Mouse (Mus musculus): Measurements from ENCODE around the gene Ost4. TPM values are rescaled to one million over a fixed set of nuclear protein-coding genes. Genes with fewer than 3 reads are reported as not detected.
A peak's percentile ranks its signal among the peaks of the same experiment; 100 is the strongest.

Ost4 gene
- polyA plus RNA-seq, 1 experiment from 2014 or later = 333 TPM

DNA sequence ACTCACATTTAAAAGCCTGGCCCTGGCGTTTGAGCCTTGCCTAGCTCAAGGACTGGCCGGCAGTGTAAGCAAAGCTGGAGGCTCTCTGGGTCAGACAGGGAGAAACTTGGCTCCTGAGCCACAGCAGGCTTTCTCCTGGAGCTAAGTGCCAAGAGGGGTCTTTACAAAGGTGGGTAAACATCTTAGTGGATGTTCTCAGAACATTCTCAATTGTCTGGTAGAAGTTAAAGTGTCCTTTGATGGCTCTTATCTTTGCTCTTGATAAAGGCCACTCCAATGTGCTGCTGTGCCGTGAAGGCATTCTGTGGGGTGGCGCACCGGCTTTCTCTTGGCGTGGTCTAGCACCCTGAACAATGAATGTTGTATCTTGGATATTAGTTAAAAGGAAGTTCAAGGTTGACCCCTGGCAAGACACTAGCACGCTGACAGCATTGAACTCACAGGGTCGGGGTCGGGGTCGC, 15.0 kb upstream of the Ost4 start:
- WGBS = 79% methylated on average over 10 of the region's 10 CpGs
- Histone ChIP-seq H3K4me2 (peak overlapping the region; percentile 88), H3K27me3 (no peaks in the 10 kb centered on the region; the same call in 1 of the 2 replicates), H3K9ac (no peak overlapping the region), H3K36me3 (ENCODE audit: poor library complexity, severe bottlenecking) (no peaks in the 10 kb centered on the region), H3K4me1 (peaks cover 28% of the 10 kb centered on the region), H3K4me3 (no peak overlapping the region), H3K27ac (no peak overlapping the region), H3K9me3 (replicated peaks) (no peaks in the 10 kb centered on the region)
- ATAC-seq = no peak

DNA sequence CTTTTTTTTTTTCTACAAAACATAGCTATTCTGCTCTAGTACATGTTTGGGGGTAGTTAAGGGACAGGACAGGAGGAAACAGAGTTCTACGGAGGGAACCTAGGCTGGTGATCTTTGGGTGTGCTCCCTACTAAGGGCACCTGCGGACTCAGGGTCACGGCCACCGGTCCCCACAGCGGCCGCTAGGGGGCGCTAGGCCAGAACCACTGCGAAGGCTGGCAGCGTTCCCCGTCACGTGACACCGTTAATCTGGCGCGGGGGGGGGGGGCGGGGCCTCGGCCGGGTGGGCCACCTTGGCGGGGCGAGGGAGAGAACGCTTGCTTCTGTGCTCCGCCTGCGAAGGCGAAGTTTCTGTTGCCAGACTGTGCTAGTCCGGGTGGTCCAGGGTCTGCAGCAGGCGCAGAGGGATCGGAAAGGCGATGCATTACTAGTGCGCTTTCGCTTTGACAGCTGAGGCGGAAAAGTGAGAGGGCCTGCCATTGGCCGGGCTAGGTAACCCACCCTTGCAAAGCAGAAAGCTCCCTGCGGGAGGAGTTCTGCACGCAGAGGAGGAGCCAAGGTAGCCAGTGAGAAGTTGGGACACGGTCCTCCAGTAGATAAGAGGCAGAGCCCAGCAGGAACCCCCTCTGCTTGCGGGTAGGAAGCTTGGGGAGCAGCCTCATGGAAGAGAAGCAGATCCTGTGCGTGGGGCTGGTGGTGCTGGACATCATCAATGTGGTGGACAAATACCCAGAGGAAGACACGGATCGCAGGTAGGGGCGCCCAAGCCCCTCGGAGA, 13.9 kb upstream of the Ost4 start, which contains the start of gene Khk:
TSS of gene Khk (plus strand) at position 176 of the 778 bp plus-strand sequence.
- ATAC-seq = peak; percentile 86
- Histone ChIP-seq H3K9ac (peak within 1 kb of the TSS; percentile 67), H3K4me3 (peak within 1 kb of the TSS; percentile 51), H3K36me3 (ENCODE audit: poor library complexity, severe bottlenecking) (no peaks in the 10 kb centered on the region), H3K4me1 (peaks cover 29% of the 10 kb centered on the region), H3K27ac (peak within 1 kb of the TSS; percentile 74), H3K27me3 (no peaks in the 10 kb centered on the region; the same call in 1 of the 2 replicates), H3K4me2 (peak within 1 kb of the TSS; percentile 88), H3K9me3 (replicated peaks) (no peaks in the 10 kb centered on the region)
- WGBS = under 1% methylated on average over 39 of the region's 40 CpGs

DNA sequence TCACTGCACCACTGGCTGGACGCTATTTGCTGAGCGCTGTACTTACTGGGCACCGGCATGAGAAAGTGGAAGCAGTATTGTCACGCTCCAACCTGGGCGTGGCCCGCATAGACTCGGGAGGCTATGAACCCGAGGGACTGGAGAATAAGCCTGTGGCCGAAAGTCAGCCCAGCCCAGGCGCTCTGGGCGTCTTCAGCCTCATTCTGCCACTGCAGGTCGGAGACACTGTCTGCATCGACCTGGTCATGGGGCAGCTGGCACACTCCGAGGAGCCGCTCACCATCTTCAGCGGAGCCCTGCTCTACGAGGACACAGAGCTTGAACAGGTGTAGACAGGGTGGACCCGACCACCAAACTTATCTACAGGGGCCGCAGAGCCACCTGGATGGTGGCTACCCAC, 13.0 kb upstream of the Ost4 start:
- H3K36me3 ChIP-seq (ENCODE audit: poor library complexity, severe bottlenecking) = no peaks in the 10 kb centered on the region
- no peak overlapping the region for H3K27ac ChIP-seq
- H3K9me3 ChIP-seq (replicated peaks) = no peaks in the 10 kb centered on the region
- WGBS = 64% methylated on average over 19 of the region's 19 CpGs
- H3K4me2 ChIP-seq = peak overlapping the region; percentile 88
- H3K4me3 ChIP-seq = 0 out of 2 replicates have a peak overlapping the region, but pooled peaks have one; percentile 2
- H3K27me3 ChIP-seq = no peaks in the 10 kb centered on the region; the same call in 1 of the 2 replicates
- 0 out of 2 replicates have a peak overlapping the region, but pooled peaks have one; percentile 8 for H3K9ac ChIP-seq
- ATAC-seq = 0 out of 2 replicates have a peak, but pooled peaks have one; percentile 0
- H3K4me1 ChIP-seq = peaks cover 35% of the 10 kb centered on the region

DNA sequence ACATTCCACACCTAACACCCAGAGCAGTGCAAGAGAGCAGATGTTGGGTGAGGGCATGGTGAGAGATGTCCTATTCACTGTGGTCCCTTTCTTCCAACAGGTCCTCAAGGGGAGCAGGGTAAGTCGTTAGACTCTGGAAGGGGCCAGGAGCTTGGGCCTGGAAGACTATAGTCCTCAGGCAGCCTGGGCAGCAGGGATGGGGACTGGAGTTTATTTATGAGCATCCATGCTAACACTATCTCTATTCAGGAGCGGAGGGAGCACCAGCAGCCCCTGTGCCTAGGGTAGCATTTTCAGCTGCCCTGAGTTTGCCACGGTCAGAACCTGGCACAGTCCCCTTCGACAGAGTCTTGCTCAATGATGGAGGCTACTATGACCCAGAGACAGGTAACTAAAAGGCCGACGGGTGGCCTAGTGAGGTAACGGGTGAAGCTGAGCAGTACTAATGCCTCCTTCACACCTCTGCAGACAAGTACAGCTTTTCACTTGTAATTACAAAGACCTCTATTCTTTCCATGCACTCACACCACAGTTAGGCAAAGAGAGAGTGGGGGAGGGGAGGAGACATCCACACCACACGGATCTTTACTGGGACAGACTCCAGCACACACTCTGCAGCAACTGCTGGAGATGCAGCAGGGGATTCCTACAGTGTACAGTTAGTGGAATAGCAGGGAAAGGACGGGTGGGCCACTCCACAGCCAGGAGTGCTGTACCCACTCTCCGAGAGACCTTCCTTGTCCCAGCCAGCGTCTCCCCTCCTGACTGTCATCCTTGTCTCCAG, 12.4 kb upstream of the Ost4 start:
- Histone ChIP-seq H3K9ac (0 out of 2 replicates have a peak overlapping the region, but pooled peaks have one; percentile 8), H3K9me3 (replicated peaks) (no peaks in the 10 kb centered on the region), H3K36me3 (ENCODE audit: poor library complexity, severe bottlenecking) (no peaks in the 10 kb centered on the region), H3K4me3 (no peak overlapping the region), H3K27ac (no peak overlapping the region; the same call in 1 of the 2 replicates), H3K4me1 (peaks cover 40% of the 10 kb centered on the region), H3K27me3 (no peaks in the 10 kb centered on the region; the same call in 1 of the 2 replicates), H3K4me2 (peak overlapping the region; percentile 88; the same call in 1 of the 2 replicates)
- WGBS = 61% methylated on average over 11 of the region's 11 CpGs
- ATAC-seq = no peak

DNA sequence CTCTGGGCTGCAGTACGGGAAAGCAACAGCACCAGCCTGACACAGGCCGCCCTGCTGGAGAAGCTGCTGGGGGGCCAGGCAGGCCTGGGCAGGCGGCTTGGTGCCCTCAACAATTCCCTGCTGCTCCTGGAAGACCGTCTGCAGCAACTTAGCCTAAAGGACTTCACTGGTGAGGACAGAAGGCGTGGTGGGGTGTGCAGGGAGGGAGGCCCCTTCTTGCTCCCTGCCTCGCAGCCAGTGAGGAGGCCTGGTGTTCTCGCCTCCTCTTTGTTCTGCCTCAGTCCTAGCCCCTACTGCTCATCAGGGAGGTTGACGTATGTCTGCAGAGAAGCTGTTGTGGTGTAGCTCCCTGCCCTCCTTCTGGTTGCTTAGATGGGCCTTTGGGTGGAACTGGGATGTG, 11.1 kb upstream of the Ost4 start:
- 84% methylated on average over 8 of the region's 8 CpGs for whole genome bisulfite sequencing
- H3K9ac ChIP-seq = no peak overlapping the region
- no peak for ATAC-seq

DNA sequence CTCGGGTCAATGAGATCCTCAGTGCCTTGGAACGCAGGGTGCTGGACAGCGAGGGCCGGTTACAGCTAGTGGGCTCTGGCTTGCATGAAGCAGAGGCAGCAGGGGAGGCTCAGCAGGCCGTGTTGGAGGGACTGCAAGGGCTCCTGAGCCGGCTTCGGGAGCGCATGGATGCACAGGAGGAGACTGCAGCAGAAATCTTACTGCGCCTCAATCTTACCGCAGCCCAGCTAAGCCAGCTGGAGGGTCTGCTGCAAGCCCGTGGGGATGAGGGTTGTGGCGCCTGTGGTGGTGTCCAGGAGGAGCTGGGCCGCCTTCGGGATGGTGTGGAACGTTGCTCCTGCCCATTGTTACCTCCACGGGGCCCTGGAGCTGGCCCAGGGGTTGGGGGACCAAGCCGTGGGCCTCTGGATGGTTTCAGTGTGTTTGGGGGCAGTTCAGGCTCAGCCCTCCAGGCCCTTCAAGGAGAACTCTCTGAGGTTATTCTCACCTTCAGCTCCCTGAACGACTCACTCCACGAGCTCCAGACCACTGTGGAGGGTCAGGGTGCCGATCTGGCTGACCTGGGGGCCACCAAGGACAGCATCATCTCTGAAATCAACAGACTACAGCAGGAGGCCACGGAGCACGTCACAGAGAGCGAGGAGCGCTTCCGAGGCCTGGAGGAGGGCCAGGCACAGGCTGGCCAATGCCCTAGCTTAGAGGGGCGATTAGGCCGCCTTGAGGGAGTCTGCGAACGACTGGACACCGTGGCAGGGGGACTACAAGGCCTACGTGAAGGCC, 10.5 kb upstream of the Ost4 start:
- Histone ChIP-seq H3K36me3 (ENCODE audit: poor library complexity, severe bottlenecking) (no peaks in the 10 kb centered on the region), H3K27me3 (no peaks in the 10 kb centered on the region; the same call in 1 of the 2 replicates), H3K9ac (no peak overlapping the region), H3K4me1 (peaks cover 48% of the 10 kb centered on the region), H3K9me3 (replicated peaks) (no peaks in the 10 kb centered on the region), H3K4me3 (no peak overlapping the region), H3K4me2 (no peak overlapping the region), H3K27ac (no peak overlapping the region)
- WGBS = 85% methylated on average over 31 of the region's 31 CpGs
- no peak for ATAC-seq

More for the DNA sequence above, 11.1 kb upstream of the Ost4 start:
- Histone ChIP-seq H3K4me2 (no peak overlapping the region), H3K4me3 (no peak overlapping the region), H3K4me1 (peaks cover 42% of the 10 kb centered on the region), H3K9me3 (replicated peaks) (no peaks in the 10 kb centered on the region), H3K27ac (no peak overlapping the region), H3K36me3 (ENCODE audit: poor library complexity, severe bottlenecking) (no peaks in the 10 kb centered on the region), H3K27me3 (no peaks in the 10 kb centered on the region; the same call in 1 of the 2 replicates)

DNA sequence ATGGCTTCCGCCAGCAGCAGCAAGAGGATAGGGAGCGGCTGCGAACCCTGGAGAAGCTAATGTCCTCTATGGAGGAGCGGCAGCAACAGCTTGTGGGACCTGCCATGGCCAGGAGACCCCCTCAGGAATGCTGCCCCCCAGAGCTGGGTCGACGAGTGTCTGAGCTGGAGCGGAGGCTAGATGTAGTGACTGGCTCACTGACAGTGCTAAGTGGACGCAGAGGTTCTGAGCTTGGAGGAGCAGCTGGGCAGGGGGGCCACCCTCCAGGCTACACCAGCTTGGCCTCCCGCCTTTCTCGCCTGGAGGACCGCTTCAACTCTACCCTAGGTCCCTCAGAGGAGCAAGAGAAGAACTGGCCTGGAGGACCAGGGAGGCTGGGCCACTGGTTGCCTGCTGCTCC, 9.8 kb upstream of the Ost4 start:
- 88% methylated on average over 11 of the region's 11 CpGs for WGBS
- peaks cover 49% of the 10 kb centered on the region for H3K4me1 ChIP-seq
- H3K27ac ChIP-seq = no peak overlapping the region
- H3K4me2 ChIP-seq = no peak overlapping the region
- H3K9ac ChIP-seq = no peak overlapping the region
- H3K4me3 ChIP-seq = no peak overlapping the region
- H3K36me3 ChIP-seq (ENCODE audit: poor library complexity, severe bottlenecking) = no peaks in the 10 kb centered on the region
- H3K27me3 ChIP-seq = no peaks in the 10 kb centered on the region; the same call in 1 of the 2 replicates
- H3K9me3 ChIP-seq (replicated peaks) = no peaks in the 10 kb centered on the region
- no peak for ATAC-seq

DNA sequence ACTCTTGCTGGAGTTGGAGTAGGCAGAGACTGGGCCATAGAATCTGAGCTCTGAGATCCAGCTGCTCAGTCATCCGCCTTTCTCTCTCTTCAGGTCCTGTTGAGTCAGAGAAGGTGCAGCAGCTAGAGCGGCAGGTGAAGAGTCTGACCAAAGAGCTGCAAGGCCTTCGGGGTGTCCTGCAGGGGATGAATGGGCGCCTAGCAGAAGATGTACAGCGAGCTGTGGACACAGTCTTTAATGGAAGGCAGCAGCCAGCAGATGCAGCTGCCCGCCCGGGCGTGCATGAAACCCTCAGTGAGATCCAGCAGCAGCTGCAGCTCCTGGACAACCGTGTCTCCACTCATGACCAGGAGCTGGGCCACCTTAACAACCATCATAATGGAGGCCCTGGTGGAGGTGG, 9.3 kb upstream of the Ost4 start:
- WGBS = 93% methylated on average over 9 of the region's 9 CpGs
- Histone ChIP-seq H3K36me3 (ENCODE audit: poor library complexity, severe bottlenecking) (no peaks in the 10 kb centered on the region), H3K9me3 (replicated peaks) (no peaks in the 10 kb centered on the region), H3K27me3 (no peaks in the 10 kb centered on the region), H3K9ac (no peak overlapping the region), H3K4me2 (no peak overlapping the region), H3K4me1 (peaks cover 49% of the 10 kb centered on the region), H3K4me3 (no peak overlapping the region), H3K27ac (no peak overlapping the region)
- ATAC-seq = no peak

DNA sequence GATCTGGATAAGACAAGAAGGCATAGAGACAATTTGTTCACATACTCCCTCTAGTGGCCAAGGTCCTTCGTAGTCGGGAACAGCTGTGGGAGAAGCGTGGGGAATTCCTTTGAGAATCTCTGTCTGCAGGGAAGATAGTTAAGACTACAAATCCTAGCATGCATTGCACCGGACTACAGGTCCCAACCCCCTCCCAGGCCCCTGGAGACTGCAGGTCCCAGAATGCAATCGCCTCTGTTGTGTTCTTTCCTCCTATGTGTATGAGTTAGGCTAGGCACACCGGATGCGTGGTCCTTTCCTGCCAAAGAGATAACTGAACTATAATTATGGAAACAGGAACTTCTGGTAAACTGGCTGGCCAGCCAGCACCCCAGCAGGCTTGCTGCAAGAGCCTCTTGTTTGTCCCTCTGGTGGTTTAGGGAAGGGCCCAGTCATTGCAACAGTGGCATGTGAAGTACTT, 8.4 kb upstream of the Ost4 start:
- no peaks in the 10 kb centered on the region for H3K9me3 ChIP-seq (replicated peaks)
- H3K4me3 ChIP-seq = no peak overlapping the region
- peak; percentile 91 for ATAC-seq
- peak overlapping the region; percentile 34; the same call in 1 of the 2 replicates for H3K4me2 ChIP-seq
- no peaks in the 10 kb centered on the region for H3K27me3 ChIP-seq
- no peaks in the 10 kb centered on the region for H3K36me3 ChIP-seq (ENCODE audit: poor library complexity, severe bottlenecking)
- H3K4me1 ChIP-seq = peaks cover 47% of the 10 kb centered on the region
- H3K9ac ChIP-seq = 0 out of 2 replicates have a peak overlapping the region, but pooled peaks have one; percentile 37
- no peak overlapping the region for H3K27ac ChIP-seq
- WGBS = 4% methylated on average over 7 of the region's 7 CpGs

DNA sequence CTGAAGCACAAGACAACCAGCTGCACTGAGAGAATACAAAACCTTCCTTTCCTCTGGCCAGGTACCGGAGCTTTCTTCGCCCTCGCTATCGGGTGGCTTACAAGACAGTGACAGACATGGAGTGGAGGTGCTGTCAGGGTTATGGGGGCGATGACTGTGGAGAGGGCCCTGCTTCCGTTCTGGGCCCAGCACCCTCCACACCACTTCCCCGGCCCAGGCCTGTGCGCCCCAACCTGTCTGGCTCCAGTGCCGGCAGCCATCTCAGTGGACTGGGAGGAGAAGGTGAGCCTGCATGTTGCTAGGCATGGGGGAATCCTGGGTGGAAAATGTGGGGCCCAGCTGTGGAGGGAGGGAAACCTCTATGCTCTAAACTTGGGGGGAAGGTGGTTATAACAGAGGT, 7.9 kb upstream of the Ost4 start:
- Histone ChIP-seq H3K4me1 (peaks cover 44% of the 10 kb centered on the region), H3K4me3 (no peak overlapping the region), H3K9me3 (replicated peaks) (no peaks in the 10 kb centered on the region), H3K9ac (0 out of 2 replicates have a peak overlapping the region, but pooled peaks have one; percentile 37), H3K4me2 (peak overlapping the region; percentile 28), H3K27me3 (no peaks in the 10 kb centered on the region), H3K27ac (peak overlapping the region; percentile 31; the same call in 1 of the 2 replicates), H3K36me3 (ENCODE audit: poor library complexity, severe bottlenecking) (no peaks in the 10 kb centered on the region)
- whole genome bisulfite sequencing = 65% methylated on average over 9 of the region's 9 CpGs
- ATAC-seq = peak; percentile 58

DNA sequence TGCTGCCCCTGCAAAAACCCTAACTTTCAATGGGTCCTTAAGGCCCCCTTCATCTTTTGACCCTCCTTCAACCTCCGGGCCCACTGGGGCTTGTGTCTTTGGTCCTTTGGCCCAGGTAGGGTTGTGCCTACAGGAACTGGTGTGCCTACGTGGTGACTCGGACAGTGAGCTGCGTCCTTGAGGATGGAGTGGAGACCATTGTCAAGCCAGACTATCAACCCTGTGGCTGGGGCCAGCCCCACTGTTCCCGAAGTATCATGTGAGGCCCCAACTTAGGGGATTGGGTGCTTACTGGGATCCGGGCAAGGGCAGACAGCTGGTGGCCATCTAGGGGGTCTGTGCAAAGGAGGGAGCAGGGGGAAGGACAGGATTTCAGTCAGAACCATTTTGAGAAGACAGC, 7.3 kb upstream of the Ost4 start:
- 0 out of 2 replicates have a peak overlapping the region, but pooled peaks have one; percentile 8 for H3K4me2 ChIP-seq

More for the DNA sequence above, 7.3 kb upstream of the Ost4 start:
- H3K27me3 ChIP-seq = no peaks in the 10 kb centered on the region
- no peaks in the 10 kb centered on the region for H3K9me3 ChIP-seq (replicated peaks)
- H3K4me3 ChIP-seq = no peak overlapping the region
- no peak for ATAC-seq
- no peak overlapping the region for H3K9ac ChIP-seq
- 88% methylated on average over 6 of the region's 6 CpGs for WGBS
- peaks cover 37% of the 10 kb centered on the region for H3K4me1 ChIP-seq
- no peak overlapping the region for H3K27ac ChIP-seq
- no peaks in the 10 kb centered on the region for H3K36me3 ChIP-seq (ENCODE audit: poor library complexity, severe bottlenecking)

Data from forebrain, embryonic 13.5 days (tissue).